Mouse (Mus musculus) embryo, embryonic 10 days (tissue): ENCODE results near the gene Gm49450.
"Not testable (repeated sequence)": the region's sequence is repeated elsewhere in the genome, so short reads cannot be mapped to it uniquely, and the experiment has no call there.

Experiments used
- DNase-seq: peaks from one replicate; pipeline ENCODE4 v3.0.0-alpha.2; 2015; ENCODE audit warnings: low spot score

Gm49450 gene

DNA sequence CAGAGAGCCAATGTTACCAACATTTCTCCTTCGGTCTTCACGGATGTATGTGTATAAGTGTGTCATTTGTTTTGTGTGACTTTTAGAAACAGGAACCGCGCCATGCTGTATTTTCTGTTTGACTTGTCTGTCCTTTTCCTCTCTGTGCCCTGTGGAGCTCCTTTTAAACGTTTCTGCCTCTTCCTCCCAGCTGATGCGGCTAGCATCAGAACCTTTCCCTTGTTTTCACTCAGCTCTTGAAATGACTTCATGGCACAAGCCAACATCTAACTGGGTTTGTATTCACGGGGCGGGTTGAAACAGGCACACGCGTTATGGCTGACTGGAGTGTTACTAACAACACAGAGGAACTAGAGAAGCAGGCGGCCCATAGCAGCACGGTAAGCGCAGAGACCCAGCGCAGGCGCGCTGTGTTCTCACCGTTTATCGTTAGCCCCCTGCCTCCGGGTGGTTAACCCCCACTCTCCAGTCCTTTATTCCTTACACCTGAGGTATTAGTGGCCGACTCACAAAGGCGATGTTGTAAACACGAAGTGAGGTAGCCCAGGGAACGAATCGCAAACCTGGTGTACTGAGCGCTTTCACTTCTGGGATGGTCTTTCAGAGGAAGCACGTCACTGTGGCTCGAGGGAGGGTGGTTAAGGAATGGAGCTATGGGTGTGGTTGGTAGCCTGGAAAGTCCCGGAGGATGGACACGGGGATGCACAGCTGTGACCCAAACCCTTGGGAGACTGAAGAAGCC is 32.1 kb upstream of the Gm49450 start:
- peak; percentile 84 for DNase-seq

DNA sequence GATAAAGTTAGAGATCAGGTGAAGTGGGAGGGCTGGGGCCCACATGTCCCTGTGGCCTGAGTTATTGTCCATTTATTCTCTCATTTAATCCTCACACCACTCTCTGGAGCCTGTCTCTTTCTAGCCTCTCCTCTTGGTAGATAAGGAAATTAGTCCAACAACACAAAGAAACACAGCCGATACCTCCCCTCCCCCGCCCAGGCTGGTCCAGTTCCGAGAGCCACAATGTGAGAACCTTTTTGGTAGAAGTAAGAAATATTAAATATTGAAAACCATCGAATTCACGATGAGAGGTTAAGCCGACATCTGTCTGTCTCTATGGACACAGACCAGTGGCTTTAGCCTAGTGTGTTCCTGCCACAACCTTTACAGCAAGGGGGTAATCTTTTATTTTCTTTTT is 31.3 kb upstream of the Gm49450 start:
- no peak for DNase-seq

DNA sequence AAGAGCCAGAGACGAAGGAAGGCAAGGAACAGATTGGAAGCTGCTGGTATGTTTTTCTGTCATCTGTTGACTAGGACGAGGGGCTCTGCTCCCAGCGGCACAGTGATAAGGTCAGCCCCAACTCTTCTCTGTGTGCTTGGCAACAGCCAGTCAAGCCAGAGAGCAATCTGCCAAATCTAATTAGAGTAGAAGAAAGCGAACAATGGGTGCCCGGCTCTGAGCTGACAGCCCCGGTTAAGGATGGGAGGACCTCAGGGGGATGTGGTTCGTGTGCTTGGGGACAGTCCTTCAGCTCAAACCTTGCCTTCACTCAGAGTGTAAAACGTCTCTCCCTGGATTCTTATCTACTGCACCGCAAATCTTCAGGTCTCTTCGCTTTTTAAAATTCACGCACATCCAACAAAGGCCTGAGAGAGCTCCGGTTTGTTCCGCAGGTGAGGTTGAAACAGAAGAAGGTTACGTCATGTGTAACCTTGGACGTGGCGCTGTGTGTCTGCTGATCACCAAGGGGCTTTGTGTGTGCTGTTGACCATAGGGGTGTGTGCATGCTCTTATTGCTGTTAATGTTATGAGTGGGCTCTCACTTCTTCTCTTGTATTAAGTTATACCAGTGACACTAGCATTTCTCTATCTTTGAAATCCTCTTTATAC is 30.2 kb upstream of the Gm49450 start:
- DNase-seq = peak; percentile 82

DNA sequence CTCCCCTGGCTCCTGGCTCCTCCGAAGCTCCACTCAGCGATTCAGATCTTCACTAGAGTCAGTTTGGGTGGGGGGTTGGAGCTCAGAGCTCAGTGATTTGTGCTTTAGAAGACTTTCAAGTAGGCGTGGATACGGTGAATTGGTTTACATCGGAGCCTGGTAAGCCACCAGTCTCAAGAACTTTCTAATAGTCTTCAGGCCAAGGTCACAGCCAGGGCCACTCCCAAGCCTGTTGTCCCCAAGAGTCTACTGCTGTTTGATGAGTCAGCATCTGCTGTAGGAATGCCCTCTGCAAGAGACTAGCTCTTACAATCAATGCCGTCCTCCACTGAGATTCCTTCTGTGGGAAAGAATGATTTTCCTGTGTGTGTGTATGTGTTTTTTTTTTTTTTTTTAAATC is 28.7 kb upstream of the Gm49450 start:
- no peak for DNase-seq

DNA sequence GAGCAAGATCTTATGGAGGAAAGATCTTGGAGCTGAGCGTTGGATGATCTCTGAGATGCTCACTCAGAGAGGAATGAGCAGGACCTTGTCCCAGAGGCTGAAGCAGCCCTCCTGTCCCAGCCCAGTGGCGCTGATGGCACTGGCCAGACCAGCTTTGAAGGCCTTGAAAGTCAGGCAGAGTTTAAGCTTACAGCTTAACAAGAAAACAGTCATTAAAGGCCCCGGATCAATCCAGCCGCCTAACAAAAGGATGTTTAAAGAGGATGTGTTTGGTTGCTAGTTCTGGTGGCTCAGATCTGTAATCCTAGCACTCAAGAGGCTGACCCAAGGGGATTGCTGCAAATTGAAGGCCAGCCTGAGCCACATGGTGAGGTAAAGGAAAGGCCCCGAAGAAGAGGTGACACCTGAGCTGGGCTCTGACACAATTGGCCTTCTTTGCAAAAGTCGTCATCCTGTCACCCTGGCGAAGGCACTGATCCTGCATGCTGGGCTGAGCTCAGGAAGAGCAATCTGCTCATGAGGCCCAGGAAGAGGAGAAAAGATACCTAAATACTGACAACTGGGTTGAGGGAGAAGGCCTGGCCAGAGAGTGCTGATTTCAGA is 26.8 kb upstream of the Gm49450 start:
- DNase-seq = no peak

DNA sequence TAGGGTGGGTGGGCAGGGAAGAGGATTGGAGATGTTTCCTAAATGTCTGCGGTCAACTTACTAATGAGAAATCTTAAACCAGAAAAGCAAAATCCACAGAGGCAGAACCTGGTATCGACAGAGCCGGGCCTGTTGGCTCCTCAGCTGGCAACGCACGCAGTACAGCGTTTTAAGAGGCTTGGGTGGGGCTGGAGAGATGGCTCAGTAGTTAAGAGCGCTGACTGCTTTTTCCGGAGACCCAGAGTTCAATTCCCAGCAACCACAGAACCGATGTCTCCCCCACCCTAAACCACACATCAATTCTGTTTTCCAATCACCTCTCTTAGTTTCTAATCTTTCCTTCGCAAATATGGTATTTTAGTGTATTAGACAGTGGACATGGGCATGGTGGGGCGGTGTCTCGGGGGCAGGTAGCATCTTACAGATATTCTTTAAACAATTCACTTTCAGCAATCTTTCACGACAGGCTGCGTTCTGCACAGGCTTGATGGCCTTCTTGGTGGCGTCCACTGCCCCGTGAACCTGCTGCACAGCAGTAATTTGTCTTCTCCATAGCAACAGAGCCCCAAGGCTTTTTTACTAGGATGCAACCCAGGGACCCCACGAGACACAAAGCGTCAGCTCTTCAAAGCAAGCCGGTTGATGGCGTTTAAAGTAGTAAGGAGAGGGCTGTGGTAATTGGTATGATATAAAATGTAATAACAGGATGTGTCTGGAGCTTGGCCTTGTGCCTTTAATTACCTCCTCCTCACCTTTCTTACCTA is 25.2 kb upstream of the Gm49450 start:
- DNase-seq = no peak

DNA sequence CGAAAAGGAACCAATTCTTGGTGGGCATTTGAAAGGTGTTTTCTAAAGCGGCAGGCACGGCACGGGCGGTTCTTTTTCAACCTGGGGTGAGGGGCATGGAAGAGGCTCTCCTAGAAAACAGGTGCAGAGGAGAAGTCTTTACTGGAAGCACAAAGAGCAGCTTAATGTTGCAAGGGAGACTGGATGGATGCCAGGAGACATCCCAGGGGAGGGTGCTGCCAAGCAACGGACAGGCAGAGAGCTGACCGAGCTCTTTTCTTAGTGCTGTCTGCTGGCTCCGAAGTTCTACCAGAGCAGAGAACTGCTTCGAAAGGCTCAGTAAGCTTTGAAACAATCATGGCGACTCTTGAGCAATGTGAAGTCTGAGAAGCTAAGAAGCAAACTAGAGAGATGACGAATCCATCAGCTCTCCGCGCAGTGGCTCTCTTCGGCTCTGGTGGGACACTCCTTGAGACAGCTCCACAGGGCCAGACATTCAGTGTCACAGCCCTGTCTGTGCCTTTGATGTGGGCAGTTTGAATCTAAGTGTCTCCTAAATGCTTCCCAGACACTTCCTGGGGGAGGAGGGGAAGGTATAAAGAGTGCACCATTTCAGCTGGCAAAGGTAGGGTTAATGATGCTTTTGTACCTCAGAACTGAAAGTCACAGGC is 24.5 kb upstream of the Gm49450 start:
- DNase-seq = no peak

DNA sequence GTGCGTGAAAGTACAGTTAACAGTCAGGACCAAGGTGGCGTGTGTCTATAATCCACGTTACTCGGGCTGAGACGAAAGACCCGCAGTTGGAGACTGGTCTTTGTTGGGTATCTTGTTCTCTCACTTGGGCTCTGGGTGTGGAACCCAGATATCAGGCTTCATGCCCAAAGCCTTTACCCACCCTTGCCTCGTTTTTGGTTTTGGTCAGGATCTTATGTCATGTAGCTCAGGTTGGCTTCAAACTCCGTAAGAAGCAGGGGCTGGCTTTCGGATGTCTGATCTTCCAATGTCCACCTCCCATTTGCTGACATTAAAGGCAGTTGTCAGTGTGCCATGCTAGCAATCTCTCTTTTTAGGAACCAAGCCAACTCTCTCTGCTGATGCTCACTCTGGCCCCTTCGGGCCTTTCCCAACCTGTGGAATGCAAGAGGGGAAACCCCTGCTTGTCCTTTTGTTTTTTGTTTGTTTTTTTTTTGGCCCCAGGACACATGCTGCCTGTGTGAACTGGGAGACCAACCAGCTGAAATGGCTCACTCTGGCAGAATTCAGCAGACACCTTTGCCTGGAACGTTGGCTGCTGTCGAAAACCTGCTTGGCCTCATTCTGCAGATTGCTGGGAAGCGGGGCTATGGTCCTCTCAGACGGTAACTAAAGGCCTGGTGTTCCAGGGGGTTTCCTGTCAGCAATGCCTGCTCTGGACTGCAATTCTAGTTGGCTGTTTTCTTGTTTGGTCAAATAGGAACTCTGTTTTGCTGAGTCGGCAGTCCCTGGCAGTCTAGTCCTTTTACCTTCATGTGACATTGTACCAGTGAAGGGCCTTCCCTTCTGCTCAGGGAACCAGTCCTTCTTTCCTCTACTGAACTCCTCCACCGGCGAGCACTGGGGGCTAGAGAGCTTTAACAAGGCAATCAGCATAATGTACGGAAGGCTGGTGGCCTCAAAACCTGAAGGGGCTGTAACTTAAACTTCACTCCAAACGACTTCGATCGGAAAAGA is 23.7 kb upstream of the Gm49450 start:
- DNase-seq = no peak

DNA sequence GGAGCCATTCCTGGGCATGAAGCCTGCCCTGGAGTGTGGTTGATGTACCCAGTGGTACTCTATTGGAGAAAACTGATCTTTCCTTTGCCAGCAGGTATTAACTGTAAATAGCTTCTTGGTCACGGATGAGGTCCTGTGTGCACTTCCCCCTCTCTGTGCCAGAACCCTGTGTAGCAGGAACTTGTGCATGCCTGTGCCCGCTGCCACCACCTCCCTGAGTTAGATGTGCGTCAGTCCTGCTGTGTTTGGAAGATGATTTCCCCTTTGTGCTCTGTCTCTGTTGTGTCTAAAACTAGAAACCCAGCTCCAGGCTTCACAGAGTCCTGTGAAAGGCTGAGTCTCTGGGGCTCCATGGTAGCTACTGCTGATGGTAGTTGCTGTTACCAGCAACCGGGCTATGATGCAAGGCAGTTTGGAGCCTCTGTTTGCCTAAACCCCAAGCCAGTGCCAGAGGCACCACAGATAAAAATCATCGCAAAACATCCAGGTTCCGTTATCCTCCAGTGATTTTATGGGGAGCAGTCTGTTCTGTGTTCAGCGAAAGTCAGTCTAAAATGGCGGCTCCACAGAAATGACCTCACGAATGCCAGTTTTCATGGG is 19.8 kb upstream of the Gm49450 start:
- no peak for DNase-seq

DNA sequence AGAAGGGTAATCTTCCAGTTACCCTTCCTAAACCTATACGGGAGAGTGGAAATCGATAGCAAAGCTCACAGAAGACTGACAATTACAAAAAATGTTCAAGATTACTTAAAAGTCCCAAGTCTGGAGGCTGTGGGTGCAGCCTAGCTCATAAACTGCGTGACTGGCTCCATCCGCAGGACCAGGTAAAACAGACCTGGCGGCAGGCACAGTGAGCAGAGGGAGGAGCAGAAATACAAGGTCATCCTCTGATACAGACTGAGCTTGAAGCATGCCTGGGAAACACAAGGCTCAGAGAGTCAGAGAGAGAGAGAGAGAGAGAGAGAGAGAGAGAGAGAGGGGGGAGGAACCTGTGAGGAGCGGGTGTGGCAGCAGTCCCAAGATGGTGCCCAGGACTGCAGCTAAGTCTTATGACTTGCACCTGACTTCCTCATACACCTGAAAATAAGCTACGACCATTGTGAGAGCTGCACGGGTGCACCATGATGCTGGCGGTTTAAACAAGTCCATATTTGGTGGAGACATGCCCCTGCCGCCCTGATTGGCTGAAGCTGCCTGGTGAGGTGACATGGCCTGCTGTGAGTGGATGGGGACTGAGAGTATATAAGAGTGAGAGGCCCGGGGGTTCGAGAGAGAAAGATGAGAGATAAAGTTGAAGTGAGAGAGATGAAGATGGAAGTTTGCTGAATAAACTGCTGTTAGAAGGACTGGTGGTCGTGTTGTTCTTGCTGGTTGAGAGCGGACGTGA is 18.4 kb upstream of the Gm49450 start:
- not testable (repeated sequence) for DNase-seq

DNA sequence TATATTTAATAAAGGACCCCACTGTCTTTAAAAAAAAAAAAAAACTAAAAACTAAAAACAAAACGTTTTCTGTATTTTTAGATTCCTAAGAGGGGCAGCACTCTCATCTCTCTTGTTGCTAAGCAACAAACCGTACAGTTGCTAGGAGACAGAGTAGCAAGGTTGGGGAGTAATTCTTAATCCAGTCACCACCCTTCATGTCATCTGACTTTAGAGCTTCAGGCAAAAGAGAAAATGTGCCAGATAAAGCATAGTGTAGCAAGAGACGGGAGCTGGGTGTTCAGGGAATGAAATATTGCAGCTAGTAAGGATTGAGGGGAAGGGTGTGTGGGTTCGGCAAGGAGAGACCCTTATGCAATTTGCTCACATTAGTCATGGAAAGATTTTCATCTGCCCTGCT is 17.8 kb upstream of the Gm49450 start:
- DNase-seq = peak; percentile 62

DNA sequence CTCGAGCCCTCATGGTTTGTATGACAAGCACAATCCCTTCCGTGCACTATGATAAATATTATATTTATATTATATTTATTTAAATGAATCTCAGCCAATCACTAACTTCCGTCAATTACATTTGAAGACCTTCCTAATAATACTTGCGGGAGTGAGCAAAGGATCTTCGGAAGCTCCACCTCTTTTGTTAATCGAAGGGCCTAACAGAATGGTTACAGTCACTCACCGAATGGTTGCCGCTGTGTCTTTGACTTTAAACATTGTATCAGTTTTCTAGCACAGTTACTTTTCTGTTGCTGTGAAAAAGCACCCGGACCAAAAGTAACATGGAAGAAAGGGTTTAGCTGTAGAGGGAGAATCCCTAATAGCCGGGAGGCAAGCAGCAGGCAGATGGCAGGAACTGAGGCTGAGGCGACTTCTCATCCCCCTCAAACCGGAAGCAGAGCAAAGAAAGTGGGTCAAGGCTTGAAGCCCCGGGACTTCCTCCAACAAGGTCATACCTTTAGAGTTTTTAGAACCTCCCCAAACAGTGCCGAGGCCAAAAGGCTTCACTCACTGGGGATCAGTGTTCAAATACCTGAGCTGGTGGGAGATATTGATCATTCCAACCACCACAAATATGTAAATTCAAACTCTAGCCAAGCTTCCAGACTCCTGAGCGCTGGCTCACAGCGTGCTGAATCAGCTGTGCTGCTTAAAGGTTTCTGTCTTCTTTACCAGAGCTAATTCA is 16.2 kb upstream of the Gm49450 start:
- peak; percentile 56 for DNase-seq

DNA sequence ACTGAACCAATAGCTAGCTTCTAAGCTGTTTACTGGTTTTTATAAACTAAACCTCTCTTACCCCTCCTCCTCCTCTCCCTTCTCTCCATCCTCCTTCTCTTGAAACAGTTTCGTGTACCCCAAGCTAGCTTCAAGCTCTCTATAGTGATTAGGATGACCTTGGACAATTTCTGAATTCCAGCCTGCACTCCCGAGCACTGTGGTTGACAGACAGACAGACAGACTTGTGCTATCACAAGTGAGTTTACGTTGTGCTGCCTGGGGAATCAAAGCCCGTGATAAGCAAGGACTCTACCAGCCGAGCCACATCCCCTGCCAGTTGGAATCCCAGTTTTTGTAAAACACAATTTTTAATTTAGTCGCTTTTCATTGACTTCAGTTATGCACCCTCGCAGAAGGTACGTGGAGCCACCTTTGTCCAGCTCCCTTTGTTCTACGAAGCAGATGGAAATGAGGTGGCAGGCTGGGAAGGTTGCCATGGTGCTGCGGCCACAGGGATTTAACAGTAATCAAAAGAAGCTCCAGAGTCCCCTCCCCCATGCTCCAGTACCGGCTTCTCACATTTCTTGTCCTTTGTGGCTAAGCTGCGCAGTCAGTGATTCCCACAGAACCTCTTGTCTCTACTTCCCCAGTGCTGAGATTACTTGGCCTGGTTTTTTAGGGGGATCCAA is 15.5 kb upstream of the Gm49450 start:
- peak; percentile 94 for DNase-seq

DNA sequence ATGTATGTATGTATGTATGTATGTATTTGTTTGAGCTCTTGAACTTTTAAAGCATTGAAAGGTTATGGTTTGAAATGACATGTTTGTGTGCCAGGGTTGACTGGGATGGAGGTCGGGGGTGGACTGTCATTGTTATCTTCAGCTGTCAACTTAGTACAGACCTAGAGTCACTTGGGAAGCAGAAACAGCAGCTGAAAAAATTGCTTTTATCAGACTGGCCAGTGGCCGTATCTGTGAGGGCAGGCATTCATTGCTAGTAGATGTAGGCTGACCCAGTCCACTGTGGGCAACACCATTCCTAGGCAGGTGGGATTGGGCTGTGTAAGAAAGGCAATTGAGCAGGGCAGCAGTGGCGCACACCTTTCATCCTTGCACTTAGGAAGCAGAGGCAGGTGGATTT is 6.2 kb upstream of the Gm49450 start:
- DNase-seq = no peak

DNA sequence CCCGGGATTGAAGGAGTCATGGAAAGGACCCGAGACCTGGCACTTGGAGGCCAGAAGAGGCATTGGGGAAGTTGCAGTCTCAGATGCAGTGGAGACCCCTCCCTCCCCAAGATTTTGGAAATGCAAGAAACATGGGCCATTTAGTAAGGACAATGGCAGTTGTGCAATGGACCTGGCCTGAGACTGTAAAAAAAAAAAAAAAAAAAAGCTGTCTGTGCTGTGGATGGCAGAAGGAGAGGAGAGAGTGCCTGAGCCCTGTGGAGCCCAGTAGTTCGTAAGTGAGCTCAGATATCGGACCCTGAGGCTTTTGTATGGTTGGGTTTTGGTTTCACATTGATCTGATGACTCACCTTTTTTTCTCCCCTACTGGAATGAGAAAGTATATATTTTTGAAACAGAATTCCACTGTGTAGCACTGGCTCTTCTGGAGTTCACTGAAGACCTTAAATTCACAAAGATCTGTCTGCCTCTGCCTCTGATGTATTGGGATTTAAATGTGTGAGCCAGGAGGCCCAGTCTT is 5.6 kb upstream of the Gm49450 start:
- no peak for DNase-seq

DNA sequence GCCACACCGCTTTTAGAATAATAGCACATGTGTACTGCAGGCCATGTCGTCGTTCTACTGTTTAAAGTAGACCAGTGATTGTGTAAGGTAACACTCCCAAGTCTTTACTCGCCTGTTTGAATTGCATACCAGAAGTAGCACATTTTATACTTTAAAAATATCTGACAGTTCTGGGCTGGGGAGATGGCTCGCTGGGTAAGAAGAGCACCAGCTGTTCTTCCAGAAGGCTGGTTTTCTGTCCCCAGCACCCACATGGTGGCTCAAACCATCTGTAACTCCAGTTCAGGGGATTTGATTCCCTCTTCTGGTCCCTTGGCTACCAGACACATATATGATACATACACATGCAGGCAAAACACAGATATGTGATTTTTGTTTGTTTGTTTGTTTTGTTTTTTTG is 4.1 kb upstream of the Gm49450 start:
- no peak for DNase-seq

DNA sequence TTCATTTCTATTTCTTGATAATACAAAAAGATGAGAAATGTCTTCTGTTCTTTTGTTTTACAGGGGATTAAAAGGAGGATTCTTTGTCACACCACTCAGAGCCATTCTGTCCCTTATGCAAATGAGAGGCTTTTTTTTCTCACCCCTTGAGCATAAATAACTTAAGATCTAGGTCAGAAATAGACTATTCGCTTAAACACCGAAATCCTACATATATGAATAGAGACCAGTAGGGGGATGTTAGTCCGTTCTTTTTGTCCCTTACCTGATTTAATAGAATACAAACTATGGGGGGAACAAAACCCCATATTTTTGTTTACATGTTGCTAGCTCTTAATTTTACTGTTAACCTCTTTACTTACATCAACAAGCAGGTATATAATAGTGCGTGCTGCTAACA is 2.6 kb upstream of the Gm49450 start:
- DNase-seq = no peak

DNA sequence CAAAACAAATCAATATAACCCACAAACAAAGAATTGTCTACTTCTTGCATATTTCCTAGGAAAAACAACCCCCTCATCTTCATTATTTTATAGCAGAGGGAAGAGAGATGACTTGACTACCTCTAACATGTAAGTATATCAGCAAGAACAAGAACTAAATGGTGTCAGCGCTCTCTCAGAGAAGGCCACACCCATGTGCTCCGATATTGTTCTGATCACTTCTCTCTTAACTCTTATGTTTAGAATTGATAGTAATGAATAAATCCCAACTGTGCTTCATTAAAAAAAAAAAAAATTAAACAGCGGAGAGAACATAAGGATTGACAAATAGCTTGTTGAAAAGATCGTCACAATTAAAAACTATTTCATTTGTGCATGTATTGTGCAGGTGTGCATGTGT is 2.0 kb upstream of the Gm49450 start:
- no peak for DNase-seq
